Mouse (Mus musculus): ENCODE results near the gene Npsr1. TPM values are rescaled to one million over a fixed set of nuclear protein-coding genes. Genes with fewer than 3 reads are reported as not detected.

The Npsr1 gene
- polyA plus RNA-seq, 1 experiment from 2014 or later, result not detected

DNA sequence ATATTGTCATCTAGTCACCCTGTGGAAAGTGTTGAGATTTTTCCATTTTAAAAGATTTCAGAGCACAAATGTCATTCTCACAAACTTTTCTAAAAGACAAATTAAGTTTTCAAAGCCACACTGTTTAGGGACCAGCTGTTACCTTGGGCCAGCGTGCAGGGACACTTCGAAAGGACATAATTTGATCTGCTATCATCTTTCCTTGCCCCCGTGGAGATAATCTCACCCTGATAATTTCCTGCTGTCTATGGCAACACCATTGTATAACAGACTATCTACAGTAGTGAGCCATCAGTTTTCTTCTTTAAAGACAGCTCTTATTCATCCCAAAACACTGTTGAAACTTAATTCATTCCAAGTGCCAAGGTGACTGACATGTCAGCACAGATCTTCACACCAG lies 209.6 kb downstream of the Npsr1 start:
- no peak overlapping the region for H3K9ac ChIP-seq (ENCODE audit: low read length)
- H3K27me3 ChIP-seq (ENCODE audit: control insufficient read depth, insufficient read depth, low read length), result no peaks in the 10 kb centered on the region
- no peaks in the 10 kb centered on the region for H3K4me1 ChIP-seq (ENCODE audit: control insufficient read depth, insufficient read depth, low read length)
- no peaks in the 10 kb centered on the region for H3K9me3 ChIP-seq (replicated peaks; ENCODE audit: control insufficient read depth, low read length)
- H3K4me2 ChIP-seq (ENCODE audit: low read depth, low read length), result no peak overlapping the region
- H3K4me3 ChIP-seq (replicated peaks; ENCODE audit: low read length), result no peak overlapping the region
- no peak overlapping the region for H3K27ac ChIP-seq (ENCODE audit: low read length)
- WGBS, result 54% methylated on average over 3 of the region's 3 CpGs
- no peak for ATAC-seq (ENCODE audit: insufficient read depth, low FRiP score)
- H3K36me3 ChIP-seq (ENCODE audit: control insufficient read depth, insufficient read depth, low read length), result no peaks in the 10 kb centered on the region

DNA sequence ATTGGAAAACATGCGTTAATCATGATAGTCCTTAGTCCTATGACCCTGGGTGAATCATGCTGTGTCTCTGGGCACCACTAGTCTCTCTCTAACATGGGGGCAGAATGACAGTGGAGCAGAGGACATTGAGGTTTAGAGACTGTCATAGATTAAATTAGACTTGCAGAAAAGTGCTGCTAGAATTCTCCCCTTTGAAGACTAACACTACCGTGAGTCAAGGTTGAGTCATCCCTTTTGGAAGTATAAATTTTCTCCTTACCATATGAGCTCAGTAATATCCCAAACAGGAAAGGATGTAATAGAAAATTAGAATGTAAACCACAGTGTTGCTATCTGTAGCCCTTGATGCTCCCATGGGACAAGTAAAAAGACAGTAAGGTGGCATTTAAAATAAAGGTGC lies 218.0 kb downstream of the Npsr1 start:
- Histone ChIP-seq H3K4me2 (ENCODE audit: low read depth, low read length) (no peak overlapping the region), H3K4me1 (ENCODE audit: control insufficient read depth, insufficient read depth, low read length) (no peaks in the 10 kb centered on the region), H3K9ac (ENCODE audit: low read length) (no peak overlapping the region), H3K9me3 (replicated peaks; ENCODE audit: control insufficient read depth, low read length) (no peaks in the 10 kb centered on the region), H3K4me3 (replicated peaks; ENCODE audit: low read length) (no peak overlapping the region), H3K27ac (ENCODE audit: low read length) (no peak overlapping the region), H3K36me3 (ENCODE audit: control insufficient read depth, insufficient read depth, low read length) (no peaks in the 10 kb centered on the region), H3K27me3 (ENCODE audit: control insufficient read depth, insufficient read depth, low read length) (no peaks in the 10 kb centered on the region)
- 91% methylated on average over 2 of the region's 2 CpGs for WGBS
- ATAC-seq (ENCODE audit: insufficient read depth, low FRiP score), result no peak

DNA sequence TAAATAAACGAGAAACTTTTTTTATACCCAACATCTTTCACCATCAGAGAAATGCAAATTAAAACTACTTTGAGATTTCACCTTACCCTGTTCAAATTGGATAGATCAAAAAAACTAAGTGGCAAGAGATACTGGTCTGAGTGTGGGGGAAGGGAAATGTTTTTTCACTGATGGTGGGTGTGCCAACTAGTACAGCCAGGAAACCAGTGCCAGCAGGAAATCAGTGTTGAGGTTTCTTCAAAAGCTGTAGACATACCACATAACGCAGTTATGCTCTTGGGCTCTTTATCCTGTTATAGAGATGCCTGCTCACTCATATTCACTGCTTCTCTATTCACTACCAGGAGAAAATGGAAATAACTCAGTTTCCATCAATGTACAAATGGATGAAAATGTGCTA lies 233.9 kb downstream of the Npsr1 start:
- Histone ChIP-seq H3K9me3 (replicated peaks; ENCODE audit: control insufficient read depth, low read length) (no peaks in the 10 kb centered on the region), H3K27me3 (ENCODE audit: control insufficient read depth, insufficient read depth, low read length) (no peaks in the 10 kb centered on the region), H3K36me3 (ENCODE audit: control insufficient read depth, insufficient read depth, low read length) (no peaks in the 10 kb centered on the region), H3K27ac (ENCODE audit: low read length) (no peak overlapping the region), H3K4me3 (replicated peaks; ENCODE audit: low read length) (no peak overlapping the region), H3K4me1 (ENCODE audit: control insufficient read depth, insufficient read depth, low read length) (no peaks in the 10 kb centered on the region), H3K9ac (ENCODE audit: low read length) (no peak overlapping the region), H3K4me2 (ENCODE audit: low read depth, low read length) (no peak overlapping the region)
- WGBS, result 71% methylated on average over 2 of the region's 2 CpGs
- no peak for ATAC-seq (ENCODE audit: insufficient read depth, low FRiP score)

DNA sequence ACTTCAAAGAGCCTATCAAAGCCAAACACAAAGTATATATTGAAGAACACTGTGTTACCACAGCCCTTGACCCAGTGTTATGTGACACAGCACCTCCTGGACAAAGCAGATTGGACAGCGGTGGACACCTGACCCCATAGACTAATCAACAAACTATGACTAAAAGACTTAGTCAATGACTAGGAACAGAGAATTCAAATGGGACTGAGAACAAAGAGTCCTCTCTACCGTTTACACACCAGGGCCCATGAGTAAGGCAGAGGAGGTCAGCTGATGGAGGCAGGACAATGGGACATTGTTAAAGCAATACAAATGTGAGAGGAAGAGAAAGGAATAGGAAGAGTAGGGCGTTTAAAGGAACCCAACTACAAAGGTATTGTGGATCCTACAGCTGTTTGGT lies 243.5 kb downstream of the Npsr1 start:
- ATAC-seq (ENCODE audit: insufficient read depth, low FRiP score), result no peak
- H3K36me3 ChIP-seq (ENCODE audit: control insufficient read depth, insufficient read depth, low read length), result no peaks in the 10 kb centered on the region
- H3K4me3 ChIP-seq (replicated peaks; ENCODE audit: low read length), result no peak overlapping the region
- H3K4me2 ChIP-seq (ENCODE audit: low read depth, low read length), result no peak overlapping the region
- WGBS, result 59% methylated on average over 3 of the region's 3 CpGs
- H3K27ac ChIP-seq (ENCODE audit: low read length), result no peak overlapping the region
- no peaks in the 10 kb centered on the region for H3K4me1 ChIP-seq (ENCODE audit: control insufficient read depth, insufficient read depth, low read length)
- no peaks in the 10 kb centered on the region for H3K9me3 ChIP-seq (replicated peaks; ENCODE audit: control insufficient read depth, low read length)
- H3K27me3 ChIP-seq (ENCODE audit: control insufficient read depth, insufficient read depth, low read length), result no peaks in the 10 kb centered on the region
- no peak overlapping the region for H3K9ac ChIP-seq (ENCODE audit: low read length)

DNA sequence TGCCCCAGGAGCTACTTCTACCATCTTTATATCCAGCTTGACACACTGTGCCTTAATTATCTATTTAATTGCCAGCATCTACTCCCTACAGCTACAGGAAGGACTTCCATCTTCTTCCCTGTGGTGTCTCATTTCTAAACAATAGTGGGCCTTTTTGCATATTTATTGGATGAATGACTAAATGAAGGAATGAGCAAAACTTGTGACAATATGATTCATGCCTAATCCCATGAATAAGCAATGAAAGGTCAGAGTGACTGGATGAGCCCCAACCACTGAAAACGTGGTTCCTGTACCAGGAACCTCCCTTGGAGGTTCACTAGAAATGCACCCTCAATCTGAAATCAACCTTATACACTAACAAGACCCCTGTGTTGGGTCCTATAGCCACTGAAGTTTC lies 249.2 kb downstream of the Npsr1 start:
- no peaks in the 10 kb centered on the region for H3K36me3 ChIP-seq (ENCODE audit: control insufficient read depth, insufficient read depth, low read length)
- 28% methylated on average over 1 of the region's 1 CpGs for WGBS
- ATAC-seq (ENCODE audit: insufficient read depth, low FRiP score), result no peak
- no peaks in the 10 kb centered on the region for H3K27me3 ChIP-seq (ENCODE audit: control insufficient read depth, insufficient read depth, low read length)
- H3K4me3 ChIP-seq (replicated peaks; ENCODE audit: low read length), result no peak overlapping the region
- H3K9ac ChIP-seq (ENCODE audit: low read length), result no peak overlapping the region
- H3K9me3 ChIP-seq (replicated peaks; ENCODE audit: control insufficient read depth, low read length), result no peaks in the 10 kb centered on the region
- H3K27ac ChIP-seq (ENCODE audit: low read length), result no peak overlapping the region
- no peak overlapping the region for H3K4me2 ChIP-seq (ENCODE audit: low read depth, low read length)
- H3K4me1 ChIP-seq (ENCODE audit: control insufficient read depth, insufficient read depth, low read length), result no peaks in the 10 kb centered on the region

DNA sequence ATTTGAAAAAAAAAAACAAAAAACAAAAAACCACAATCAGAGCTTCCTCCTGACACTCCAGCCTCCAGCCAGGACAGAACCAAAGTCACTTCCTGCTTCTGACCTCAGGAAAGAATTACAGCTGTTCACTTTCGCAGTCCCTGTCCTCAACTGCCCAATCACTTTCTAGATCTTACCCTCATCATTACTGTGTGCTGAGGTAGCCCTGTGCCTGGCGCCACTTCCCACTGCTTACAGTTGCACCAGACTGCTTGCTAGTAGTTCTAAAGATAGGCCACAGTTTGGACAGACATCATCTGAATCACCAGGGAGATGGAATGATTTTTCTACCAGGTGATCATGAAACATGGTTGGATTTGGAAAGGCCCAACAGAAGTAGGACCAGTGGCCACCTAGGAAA lies 251.7 kb downstream of the Npsr1 start:
- Histone ChIP-seq H3K27ac (ENCODE audit: low read length) (no peak overlapping the region), H3K9ac (ENCODE audit: low read length) (no peak overlapping the region), H3K4me1 (ENCODE audit: control insufficient read depth, insufficient read depth, low read length) (no peaks in the 10 kb centered on the region), H3K27me3 (ENCODE audit: control insufficient read depth, insufficient read depth, low read length) (no peaks in the 10 kb centered on the region), H3K36me3 (ENCODE audit: control insufficient read depth, insufficient read depth, low read length) (no peaks in the 10 kb centered on the region), H3K4me2 (ENCODE audit: low read depth, low read length) (no peak overlapping the region), H3K9me3 (replicated peaks; ENCODE audit: control insufficient read depth, low read length) (no peaks in the 10 kb centered on the region), H3K4me3 (replicated peaks; ENCODE audit: low read length) (no peak overlapping the region)
- WGBS, result 82% methylated on average over 2 of the region's 2 CpGs
- ATAC-seq (ENCODE audit: insufficient read depth, low FRiP score), result no peak

DNA sequence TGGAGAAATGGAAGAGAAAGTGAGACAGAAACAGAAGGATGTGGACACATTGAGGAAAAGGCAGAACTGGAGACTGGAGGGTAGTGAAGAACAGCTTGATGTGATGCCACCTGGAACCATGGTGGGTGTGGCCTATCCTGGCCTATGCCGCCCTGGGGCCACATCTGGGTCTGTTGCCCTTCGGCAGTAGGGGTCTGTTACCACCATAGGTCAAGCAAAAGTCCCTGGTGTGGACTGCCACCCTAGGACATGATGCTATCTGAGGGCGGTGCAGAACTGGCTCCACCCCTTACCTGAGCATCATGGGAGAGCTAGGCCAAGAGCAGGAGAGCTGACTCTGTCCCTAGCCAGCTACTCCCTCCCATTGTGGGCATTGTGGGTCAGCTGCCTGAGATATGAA lies 253.6 kb downstream of the Npsr1 start:
- no peak overlapping the region for H3K27ac ChIP-seq (ENCODE audit: low read length)
- H3K4me2 ChIP-seq (ENCODE audit: low read depth, low read length), result no peak overlapping the region
- no peak for ATAC-seq (ENCODE audit: insufficient read depth, low FRiP score)
- no peak overlapping the region for H3K4me3 ChIP-seq (replicated peaks; ENCODE audit: low read length)
- no peak overlapping the region for H3K9ac ChIP-seq (ENCODE audit: low read length)
- H3K4me1 ChIP-seq (ENCODE audit: control insufficient read depth, insufficient read depth, low read length), result no peaks in the 10 kb centered on the region
- H3K9me3 ChIP-seq (replicated peaks; ENCODE audit: control insufficient read depth, low read length), result no peaks in the 10 kb centered on the region
- H3K36me3 ChIP-seq (ENCODE audit: control insufficient read depth, insufficient read depth, low read length), result no peaks in the 10 kb centered on the region
- 92% methylated on average over 3 of the region's 3 CpGs for WGBS
- no peaks in the 10 kb centered on the region for H3K27me3 ChIP-seq (ENCODE audit: control insufficient read depth, insufficient read depth, low read length)

All from stomach, embryonic 16.5 days (tissue).